Mouse (Mus musculus): ENCODE measurements around the gene Clpx. TPM values are rescaled to one million over a fixed set of nuclear protein-coding genes. Genes with fewer than 3 reads are reported as not detected.
A peak's percentile ranks its signal among the peaks of the same experiment; 100 is the strongest.
"Not testable (repeated sequence)": the region's sequence is repeated elsewhere in the genome, so short reads cannot be mapped to it uniquely, and the experiment has no call there.

Gene Clpx
- total RNA-seq, 2 experiments from 2014 or later, result 54.0 to 72.6 TPM

DNA sequence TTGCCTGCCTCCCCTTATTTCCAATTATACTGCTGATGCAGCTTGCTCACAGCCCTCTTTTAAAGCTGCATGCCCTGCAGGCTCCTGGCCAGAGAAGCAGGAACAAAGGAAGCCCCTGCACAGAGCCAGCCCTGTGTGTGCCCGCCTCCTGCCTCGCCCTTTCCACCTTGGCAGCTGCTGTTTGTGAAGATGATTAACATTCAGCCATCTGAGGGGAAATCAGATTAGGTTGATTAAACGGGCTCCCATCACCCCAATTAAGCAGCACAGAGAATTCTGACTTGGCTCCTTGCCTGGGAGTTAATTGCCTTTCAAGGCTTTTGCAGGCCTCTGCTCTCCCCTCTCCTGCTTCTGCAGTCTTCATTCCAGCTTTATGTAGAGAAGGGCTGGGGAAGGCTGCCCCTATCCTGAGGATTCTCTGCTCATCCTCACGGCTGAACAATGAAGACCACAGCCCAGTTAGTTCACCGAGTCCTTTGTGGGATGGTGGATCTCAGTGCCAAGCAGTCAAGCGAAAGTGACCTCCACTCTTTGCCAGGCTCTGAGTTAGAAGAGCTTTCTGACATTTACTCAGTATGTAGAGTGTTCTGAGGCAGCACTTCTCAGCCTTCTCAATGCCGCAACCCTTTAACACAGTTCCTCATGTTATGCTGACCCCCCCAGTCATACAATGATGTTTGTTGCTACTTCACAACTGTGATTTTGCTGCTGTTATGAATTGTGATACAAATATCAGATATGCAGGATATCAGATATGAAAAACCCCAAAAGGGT is 26.1 kb upstream of the Clpx start:
- TF ChIP-seq CTCF (IDR thresholded peaks at IDR 0.05), result no peak
- Histone ChIP-seq H3K27ac (peak overlapping the region; percentile 51), H3K4me3 (peak overlapping the region; percentile 55)
- intact Hi-C loops (cut with DNase I), result no loop called here
- DNase-seq, result no peak

DNA sequence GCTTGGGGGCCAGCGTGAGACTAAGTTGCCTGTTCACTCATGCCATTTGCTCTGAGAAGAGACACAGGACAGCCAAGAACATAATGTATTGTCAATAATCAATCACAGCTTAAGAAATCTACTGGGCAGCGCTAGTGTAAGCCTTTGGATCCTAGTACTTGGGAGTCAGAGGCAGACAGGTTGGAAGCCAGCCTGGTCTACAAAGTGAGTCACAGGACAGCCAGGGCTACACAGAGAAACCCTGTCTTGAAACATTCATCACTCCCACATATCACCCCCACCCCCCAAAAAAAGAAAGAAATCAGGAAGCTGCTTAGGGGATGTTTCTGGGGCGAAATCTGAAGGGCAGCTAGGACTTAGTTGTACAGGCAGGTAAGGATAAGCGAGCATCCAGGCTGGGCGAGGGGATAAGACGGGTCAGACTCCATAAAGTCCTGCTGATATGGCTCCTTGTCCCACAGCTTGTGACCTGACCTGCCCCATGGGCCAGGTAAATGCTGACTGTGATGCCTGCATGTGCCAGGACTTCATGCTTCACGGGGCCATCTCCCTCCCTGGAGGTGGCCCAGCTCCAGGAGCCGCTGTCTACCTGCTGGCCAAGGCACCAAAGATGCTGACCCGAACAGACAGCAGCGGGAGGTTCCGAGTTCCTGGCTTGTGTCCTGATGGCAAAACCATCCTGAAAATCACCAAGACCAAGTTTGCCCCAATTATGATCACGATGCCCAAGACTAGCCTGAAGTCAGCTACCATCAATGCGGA is 20.8 kb upstream of the Clpx start:
- TF ChIP-seq CTCF (IDR thresholded peaks at IDR 0.05), result no peak
- intact Hi-C loops (cut with DNase I), result no loop called here
- no peak overlapping the region for H3K27ac ChIP-seq
- no peak for DNase-seq
- no peak overlapping the region for H3K4me3 ChIP-seq

DNA sequence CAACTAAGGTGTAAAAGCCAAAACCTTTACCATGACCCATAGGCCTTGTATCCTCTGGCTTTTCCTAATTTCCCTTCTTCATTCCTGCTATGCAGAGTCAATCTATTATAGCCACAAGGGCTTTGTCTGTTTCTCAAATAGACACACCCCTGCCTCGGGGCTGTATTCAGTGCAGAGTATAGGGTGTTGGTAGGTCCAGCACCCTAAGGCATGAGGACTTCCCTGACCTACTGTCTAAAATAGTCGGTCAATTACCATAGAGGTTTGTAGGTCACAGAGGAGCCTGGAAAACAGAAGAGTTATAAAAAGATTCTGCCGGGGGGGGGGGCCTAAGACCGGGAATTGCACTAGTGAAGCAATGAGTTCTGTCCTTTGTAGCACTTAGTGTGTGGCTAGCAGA is 20.2 kb upstream of the Clpx start:
- TF ChIP-seq CTCF (IDR thresholded peaks at IDR 0.05), result no peak

DNA sequence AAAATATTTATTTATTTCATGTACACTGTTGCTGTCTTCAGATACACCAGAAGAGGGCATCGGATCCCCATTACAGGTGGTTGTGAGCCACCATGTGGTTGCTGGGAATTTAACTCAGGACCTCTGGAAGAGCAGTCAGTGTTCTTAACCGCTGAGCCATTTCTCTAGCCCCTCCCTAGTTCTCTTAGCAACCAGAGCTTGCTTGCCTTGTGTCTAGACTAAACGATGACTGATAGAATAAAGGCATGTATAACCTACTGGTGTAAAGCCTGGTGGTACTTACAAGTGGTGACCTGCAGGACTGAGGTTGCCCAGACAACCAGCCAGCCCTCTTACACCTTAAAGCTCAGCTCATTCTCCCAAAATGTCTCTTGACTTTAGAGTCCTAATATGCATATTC is 19.2 kb upstream of the Clpx start:
- H3K27ac ChIP-seq; DNase-seq; intact Hi-C loops (cut with DNase I); H3K4me3 ChIP-seq: not testable (repeated sequence)

More for the DNA sequence above, 20.2 kb upstream of the Clpx start:
- intact Hi-C loops (cut with DNase I), result no loop called here
- Histone ChIP-seq H3K27ac (no peak overlapping the region), H3K4me3 (no peak overlapping the region)
- DNase-seq, result no peak

DNA sequence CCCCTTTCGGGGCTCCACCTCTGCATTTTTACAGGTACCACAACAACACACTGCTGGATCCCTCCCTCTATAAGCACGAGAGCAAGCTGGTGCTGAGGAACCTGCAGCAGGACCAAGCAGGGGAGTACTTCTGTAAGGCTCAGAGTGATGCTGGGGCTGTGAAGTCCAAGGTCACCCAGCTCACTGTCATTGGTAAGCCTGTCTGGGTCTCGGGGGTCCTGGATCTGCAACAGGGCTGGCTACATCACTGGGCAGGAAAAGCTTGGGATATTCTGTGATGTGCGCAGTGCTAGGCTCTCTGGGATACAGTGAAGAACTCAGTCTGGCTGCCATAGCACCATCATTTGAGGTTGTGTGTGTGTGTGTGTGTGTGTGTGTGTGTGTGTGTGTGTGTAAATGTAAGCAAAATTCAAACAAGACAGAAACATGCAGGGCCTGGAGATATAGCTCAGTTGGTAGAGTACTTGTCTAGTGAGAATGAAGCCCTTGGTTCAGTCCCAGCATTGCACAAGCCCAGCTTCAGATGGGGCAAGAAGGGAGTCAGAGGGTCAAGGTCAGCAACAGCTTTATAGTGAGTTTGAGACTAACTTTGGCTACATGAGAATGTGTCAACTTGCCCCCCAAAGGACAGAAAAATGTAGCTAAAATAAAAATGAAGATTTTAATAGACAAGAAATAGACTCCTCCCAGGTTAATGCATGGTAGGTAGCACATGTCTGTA is 18.1 kb upstream of the Clpx start:
- DNase-seq, result no peak
- no peak overlapping the region for H3K27ac ChIP-seq
- intact Hi-C loops (cut with DNase I), result no loop called here
- H3K4me3 ChIP-seq, result no peak overlapping the region
- TF ChIP-seq CTCF (IDR thresholded peaks at IDR 0.05), result no peak

DNA sequence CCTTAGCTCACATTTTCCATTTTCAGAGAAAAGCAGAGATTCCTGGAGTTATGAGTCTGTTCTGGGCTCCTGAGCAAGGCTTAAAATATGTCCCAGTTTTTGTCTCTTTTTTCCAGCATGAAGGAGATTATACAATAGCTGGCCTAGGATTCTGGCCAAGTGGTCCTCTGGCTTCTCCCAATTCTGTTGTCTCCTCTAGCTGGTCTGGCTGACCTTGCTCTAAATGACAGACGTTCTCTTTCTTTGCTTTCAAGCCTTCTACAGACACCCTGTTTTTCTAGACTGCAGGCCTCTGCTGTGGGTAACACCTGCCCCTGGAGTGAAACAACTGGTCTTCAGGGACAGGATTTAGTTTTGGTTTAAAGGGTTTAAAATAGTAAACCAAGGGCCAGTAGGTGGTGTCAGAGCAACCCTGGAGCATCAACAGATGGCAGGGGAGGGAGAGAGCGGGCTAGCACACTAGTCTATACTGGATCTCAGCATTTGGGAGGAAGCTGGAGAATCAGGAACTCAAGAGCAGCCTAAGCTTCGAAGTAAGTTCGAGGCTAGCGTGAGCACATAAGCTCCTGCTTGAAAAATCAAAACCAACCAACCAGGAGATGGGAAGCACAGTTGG is 12.4 kb upstream of the Clpx start:
- intact Hi-C loops (cut with DNase I), result loop anchor here (5.0 to 10.0 kb wide), 2 partner anchors 87 to 149 kb away; partner anchors contain the start of gene Parp16
- peak overlapping the region; percentile 62 for H3K27ac ChIP-seq
- DNase-seq, result peak; percentile 52
- no peak for TF ChIP-seq CTCF (IDR thresholded peaks at IDR 0.05)
- no peak overlapping the region for H3K4me3 ChIP-seq

DNA sequence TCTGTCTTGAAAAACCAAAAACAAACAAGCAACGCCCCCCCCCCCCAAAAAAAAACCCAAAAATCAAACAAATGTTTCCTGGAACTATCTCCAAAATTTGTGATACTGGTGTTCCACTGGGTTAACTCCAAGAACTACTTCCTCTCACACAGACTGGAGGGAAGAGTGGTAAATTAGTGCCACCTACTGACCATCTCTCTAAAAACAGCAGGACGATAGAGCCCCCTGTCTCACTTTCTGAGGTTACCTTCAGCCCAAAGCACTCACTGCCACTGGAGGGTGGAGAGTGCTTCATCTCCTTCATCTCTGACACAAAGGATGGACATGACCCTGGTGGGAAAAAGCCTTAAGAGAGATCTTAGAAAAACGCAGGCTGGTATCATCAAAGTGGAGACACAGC is 10.8 kb upstream of the Clpx start:
- Histone ChIP-seq H3K4me3 (no peak overlapping the region), H3K27ac (no peak overlapping the region)
- intact Hi-C loops (cut with DNase I), result loop anchor here (1.0 to 10.0 kb wide), 3 partner anchors 57 to 151 kb away; partner anchors contain the start of gene Parp16
- TF ChIP-seq CTCF (IDR thresholded peaks at IDR 0.05), result peak; percentile 64
- DNase-seq, result no peak

DNA sequence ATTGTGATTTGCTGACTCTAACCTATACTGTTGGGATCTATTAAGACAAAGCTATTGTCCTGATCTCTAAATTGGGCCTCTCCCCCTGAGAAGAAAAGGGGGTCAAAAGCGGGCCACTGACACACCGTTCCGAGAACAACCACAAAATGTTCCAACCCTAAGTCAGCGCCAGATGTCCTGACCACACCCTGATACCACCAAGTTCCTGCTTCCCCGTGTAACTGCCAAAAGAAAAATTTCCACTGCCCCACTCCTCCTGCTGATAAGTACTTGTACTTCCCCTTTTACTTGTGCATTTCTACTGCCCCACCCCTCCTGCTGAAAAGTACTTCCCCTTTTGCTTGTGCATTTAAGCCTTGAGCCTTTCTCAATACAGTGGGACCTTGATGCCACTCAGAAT is 5.8 kb upstream of the Clpx start:
- not testable (repeated sequence) for DNase-seq, H3K4me3 ChIP-seq, H3K27ac ChIP-seq
- intact Hi-C loops (cut with DNase I), result loop anchor here (10.0 kb wide), 1 partner anchor 93 kb away; the partner anchor contains the start of gene Parp16

DNA sequence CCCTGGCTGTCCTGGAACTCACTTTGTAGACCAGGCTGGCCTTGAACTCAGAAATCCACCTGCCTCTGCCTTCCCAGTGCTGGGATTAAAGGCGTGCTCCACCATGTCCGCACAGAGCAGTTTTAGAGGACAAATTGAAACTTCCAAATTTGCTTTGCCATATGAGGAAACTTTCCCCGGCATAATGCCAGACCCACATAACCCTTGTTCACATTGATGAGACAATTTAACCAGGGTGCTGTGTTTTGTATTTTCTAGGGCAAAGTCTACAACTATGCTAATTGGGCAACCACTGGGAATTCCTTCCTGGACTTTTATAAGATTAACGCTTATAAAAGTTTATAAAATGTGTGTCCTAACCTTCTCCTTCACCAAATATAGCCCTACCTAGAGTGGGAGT is 4.1 kb upstream of the Clpx start:
- H3K27ac ChIP-seq, result no peak overlapping the region
- intact Hi-C loops (cut with DNase I), result loop anchor here (10.0 kb wide), 1 partner anchor 95 kb away; the partner anchor contains the start of gene Parp16
- no peak overlapping the region for H3K4me3 ChIP-seq
- TF ChIP-seq CTCF (IDR thresholded peaks at IDR 0.05), result no peak
- no peak for DNase-seq

DNA sequence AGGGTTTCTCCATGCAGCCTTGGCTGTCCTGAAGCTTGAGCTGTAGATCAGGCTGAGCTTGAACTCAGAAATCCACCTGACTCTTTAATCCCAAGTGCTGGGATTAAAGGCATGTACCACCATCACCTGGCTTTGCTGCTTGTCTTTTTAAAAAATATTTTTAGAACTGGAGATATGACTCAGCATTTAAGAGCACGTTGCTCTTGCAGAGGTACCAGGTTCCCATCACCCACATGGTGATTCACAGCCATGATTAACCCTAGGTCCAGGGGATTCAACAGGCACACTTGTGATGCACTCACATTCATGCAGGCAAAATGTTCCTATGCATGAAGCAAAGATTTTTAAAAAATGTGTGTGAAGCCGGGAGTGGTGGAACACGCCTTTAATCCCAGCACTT is 1.6 kb upstream of the Clpx start:
- no peak for TF ChIP-seq CTCF (IDR thresholded peaks at IDR 0.05)
- intact Hi-C loops (cut with DNase I), result no loop called here
- Histone ChIP-seq H3K4me3 (no peak overlapping the region), H3K27ac (peak overlapping the region; percentile 46; the same call in 1 of the 2 replicates)
- no peak for DNase-seq

DNA sequence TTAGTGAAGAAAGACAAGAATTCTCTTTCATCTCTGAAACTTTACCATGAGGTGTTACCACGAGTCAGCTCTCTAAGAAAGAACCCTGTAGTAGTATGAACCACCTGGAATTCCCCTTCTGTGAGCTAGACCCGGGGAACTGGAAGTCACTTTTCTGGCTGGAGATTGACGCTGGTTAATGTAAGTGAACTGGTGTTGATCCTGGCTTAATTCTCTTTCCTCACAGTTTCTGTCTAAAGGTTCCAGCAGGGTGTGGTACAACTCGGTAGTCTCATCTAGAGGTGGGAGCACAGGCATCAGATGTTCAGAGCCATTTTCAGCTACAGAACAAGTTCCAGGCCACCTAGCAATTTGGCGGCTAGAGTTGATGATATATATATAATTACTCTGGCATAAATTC is 941 bp upstream of the Clpx start:
- TF ChIP-seq CTCF (IDR thresholded peaks at IDR 0.05), result no peak
- DNase-seq, result no peak
- H3K27ac ChIP-seq, result peak overlapping the region; percentile 96
- intact Hi-C loops (cut with DNase I), result no loop called here
- peak overlapping the region; percentile 82 for H3K4me3 ChIP-seq

DNA sequence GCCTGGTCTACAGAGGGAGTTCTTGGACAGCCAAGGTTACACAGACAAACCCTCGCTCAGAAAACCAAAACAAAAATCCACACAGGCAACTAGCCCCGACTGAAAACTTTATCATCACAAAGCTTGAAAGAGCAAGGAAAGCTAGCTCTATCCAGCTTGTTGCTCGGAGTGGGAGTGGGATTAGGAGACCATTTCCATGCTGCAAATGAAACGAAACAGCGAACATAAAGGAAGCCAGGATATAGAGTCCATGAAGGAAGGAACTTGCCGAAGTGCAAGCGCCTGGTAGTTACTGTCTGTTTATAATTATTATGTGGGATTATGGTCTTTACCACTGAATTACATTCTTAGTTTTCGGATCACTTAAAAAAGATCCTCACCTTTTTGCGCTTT is 484 bp upstream of the Clpx start:
- intact Hi-C loops (cut with DNase I), result no loop called here
- DNase-seq, result no peak
- peak overlapping the region; percentile 96 for H3K27ac ChIP-seq
- TF ChIP-seq CTCF (IDR thresholded peaks at IDR 0.05), result no peak
- H3K4me3 ChIP-seq, result peak overlapping the region; percentile 82
